Mouse (Mus musculus): ENCODE measurements around the gene Smyd3.

- TF ChIP-seq EP300 (IDR thresholded peaks at IDR 0.05; ENCODE audit: insufficient read depth, low read depth, low read length): no peak
- no peak for TF ChIP-seq POLR2A (IDR thresholded peaks at IDR 0.05; ENCODE audit: insufficient read depth, low read depth, low read length)
Observed at GRCm38 (mm10) chr1:179010756-179011155, 507.1 kb downstream of the Smyd3 start.
